Mouse (Mus musculus) embryo, embryonic 10.5 days (tissue): ENCODE data around the gene Bag2.
"Not testable (repeated sequence)": the region's sequence is repeated elsewhere in the genome, so short reads cannot be mapped to it uniquely, and the experiment has no call there.

Experiments
- DNase-seq: peaks from one replicate; pipeline ENCODE4 v3.0.0-alpha.2; 2015; ENCODE audit warnings: low spot score

Bag2 gene

GRCm38 (mm10) chr1:33749709-33750108, 7.9 kb downstream of the Bag2 start:
- DNase-seq, result not testable (repeated sequence)

GRCm38 (mm10) chr1:33749109-33749508, 8.5 kb downstream of the Bag2 start:
- DNase-seq, result no peak

GRCm38 (mm10) chr1:33745901-33746300, 11.7 kb downstream of the Bag2 start:
- no peak for DNase-seq

- DNase-seq, result not testable (repeated sequence)
Measured at GRCm38 (mm10) chr1:33744815-33745214, 12.8 kb downstream of the Bag2 start.

- peak; percentile 40 for DNase-seq
Measured at GRCm38 (mm10) chr1:33742903-33743302, 14.7 kb downstream of the Bag2 start.

- DNase-seq, result peak; percentile 89
Measured at GRCm38 (mm10) chr1:33739302-33739701, 18.3 kb downstream of the Bag2 start.

GRCm38 (mm10) chr1:33738681-33739278, 18.8 kb downstream of the Bag2 start:
- no peak for DNase-seq

- DNase-seq, result no peak
Measured at GRCm38 (mm10) chr1:33738281-33738680, 19.3 kb downstream of the Bag2 start.

- DNase-seq, result no peak
Measured at GRCm38 (mm10) chr1:33734001-33734685, 23.5 kb downstream of the Bag2 start.

- no peak for DNase-seq
Measured at GRCm38 (mm10) chr1:33733044-33733443, 24.6 kb downstream of the Bag2 start.

GRCm38 (mm10) chr1:33725086-33725485, 32.5 kb downstream of the Bag2 start:
- no peak for DNase-seq

- DNase-seq, result no peak
Measured at GRCm38 (mm10) chr1:33724516-33724915, 33.1 kb downstream of the Bag2 start.

GRCm38 (mm10) chr1:33721020-33721419, 36.6 kb downstream of the Bag2 start:
- no peak for DNase-seq

- peak; percentile 58 for DNase-seq
Measured at GRCm38 (mm10) chr1:33720231-33720630, 37.4 kb downstream of the Bag2 start.

GRCm38 (mm10) chr1:33719733-33720225, 37.8 kb downstream of the Bag2 start, which contains the start of gene Rab23:
Rab23 (plus strand) TSS chr1:33719887.
- peak; percentile 88 for DNase-seq

- no peak for DNase-seq
Measured at GRCm38 (mm10) chr1:33717636-33718035, 40.0 kb downstream of the Bag2 start.

- peak; percentile 77 for DNase-seq
Measured at GRCm38 (mm10) chr1:33714796-33715195, 42.8 kb downstream of the Bag2 start.

- DNase-seq, result no peak
Measured at GRCm38 (mm10) chr1:33712026-33712425, 45.6 kb downstream of the Bag2 start.

GRCm38 (mm10) chr1:33709615-33710014, 48.0 kb downstream of the Bag2 start:
- no peak for DNase-seq

GRCm38 (mm10) chr1:33701244-33701643, 56.4 kb downstream of the Bag2 start:
- no peak for DNase-seq

- no peak for DNase-seq
Measured at GRCm38 (mm10) chr1:33696016-33696415, 61.6 kb downstream of the Bag2 start.
